Mouse (Mus musculus): ENCODE results near the gene Cntrl. TPM values are rescaled to one million over a fixed set of nuclear protein-coding genes. Genes with fewer than 3 reads are reported as not detected.

Cntrl gene
- polyA plus RNA-seq, 1 experiment from 2014 or later = 10.5 TPM

DNA sequence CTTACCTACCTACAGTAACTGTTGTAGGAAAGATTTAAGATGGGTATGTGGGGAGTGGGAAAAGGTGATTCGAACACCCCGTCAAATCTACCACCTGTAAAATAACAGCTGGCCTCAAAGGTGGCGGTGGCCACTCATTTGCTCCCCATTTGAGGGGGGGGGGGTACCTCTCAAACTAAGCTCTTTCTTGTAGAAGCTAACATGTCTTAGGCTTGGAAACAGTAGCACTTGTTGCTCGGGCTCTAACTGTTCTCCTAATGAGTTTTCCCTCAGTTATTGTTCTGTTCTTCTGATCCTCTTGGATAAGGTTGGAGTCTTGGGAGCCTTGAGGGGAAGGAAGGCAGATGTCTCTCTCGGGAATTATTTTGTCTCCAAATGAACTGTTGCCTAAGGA is 23.4 kb downstream of the Cntrl start:
- H3K4me2 ChIP-seq = peak overlapping the region; percentile 49
- no peak overlapping the region for H3K27ac ChIP-seq
- peak overlapping the region; percentile 38 for H3K4me3 ChIP-seq
- no peak overlapping the region for H3K9ac ChIP-seq
- no peaks in the 10 kb centered on the region for H3K9me3 ChIP-seq
- no peaks in the 10 kb centered on the region for H3K27me3 ChIP-seq (replicated peaks)
- ATAC-seq (replicated peaks) = no peak
- peaks cover 7% of the 10 kb centered on the region for H3K36me3 ChIP-seq (replicated peaks)
- WGBS = 4% methylated on average over 5 of the region's 5 CpGs
- H3K4me1 ChIP-seq = peaks cover 11% of the 10 kb centered on the region

DNA sequence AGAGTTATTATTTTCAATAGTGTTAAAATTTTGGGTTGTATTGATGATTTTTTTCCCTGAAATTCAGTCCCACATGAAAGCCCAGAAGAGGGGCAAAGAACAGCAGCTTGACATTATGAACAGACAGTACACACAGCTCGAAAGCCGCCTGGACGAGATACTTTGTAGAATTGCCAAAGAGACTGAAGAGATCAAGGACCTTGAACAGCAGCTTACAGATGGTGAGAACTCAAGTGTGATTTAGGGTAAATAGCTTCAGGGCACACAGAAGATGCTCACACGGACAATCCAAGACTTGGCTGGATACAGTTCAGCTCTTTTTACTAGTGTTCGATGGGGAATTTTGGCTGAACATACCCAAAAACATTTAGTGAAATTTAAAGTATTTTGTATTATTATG is 24.6 kb downstream of the Cntrl start:
- Histone ChIP-seq H3K36me3 (replicated peaks) (peaks cover 17% of the 10 kb centered on the region), H3K4me3 (no peak overlapping the region), H3K9me3 (no peaks in the 10 kb centered on the region), H3K9ac (no peak overlapping the region), H3K4me2 (no peak overlapping the region), H3K27ac (no peak overlapping the region), H3K27me3 (replicated peaks) (no peaks in the 10 kb centered on the region), H3K4me1 (peaks cover 11% of the 10 kb centered on the region)
- 77% methylated on average over 5 of the region's 5 CpGs for WGBS
- no peak for ATAC-seq (replicated peaks)

GRCm38 (mm10) chr2:35138576-35138975 is 29.3 kb downstream of the Cntrl start:
- Histone ChIP-seq H3K4me2 (no peak overlapping the region), H3K27me3 (replicated peaks) (no peaks in the 10 kb centered on the region), H3K4me3 (no peak overlapping the region), H3K4me1 (no peaks in the 10 kb centered on the region), H3K27ac (no peak overlapping the region), H3K9me3 (no peaks in the 10 kb centered on the region), H3K36me3 (replicated peaks) (peaks cover 27% of the 10 kb centered on the region), H3K9ac (no peak overlapping the region)
- 98% methylated on average over 1 of the region's 1 CpGs for WGBS
- no peak for ATAC-seq (replicated peaks)

DNA sequence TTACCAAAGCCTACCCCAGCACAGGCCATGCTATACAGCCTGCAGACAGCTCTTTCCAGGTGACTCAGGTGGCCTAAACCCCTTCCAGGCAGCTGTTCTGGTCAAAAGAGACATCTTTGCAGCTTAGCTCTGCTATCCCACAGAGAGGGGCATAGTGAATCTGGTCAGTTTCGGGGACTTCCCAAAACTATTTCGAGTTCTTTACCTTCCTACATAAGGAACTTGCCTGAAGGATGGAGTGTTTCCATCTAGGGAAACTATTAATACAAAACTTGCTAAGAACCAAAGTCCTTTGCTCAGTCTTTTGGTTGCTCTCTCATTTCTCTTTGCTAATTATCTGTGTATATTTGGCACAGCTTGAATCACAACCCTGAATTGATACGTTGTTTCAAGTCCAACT is 32.4 kb downstream of the Cntrl start:
- Histone ChIP-seq H3K4me1 (no peaks in the 10 kb centered on the region), H3K4me3 (no peak overlapping the region), H3K27ac (no peak overlapping the region), H3K9ac (no peak overlapping the region), H3K9me3 (no peaks in the 10 kb centered on the region), H3K4me2 (no peak overlapping the region), H3K36me3 (replicated peaks) (peaks cover 42% of the 10 kb centered on the region), H3K27me3 (replicated peaks) (no peaks in the 10 kb centered on the region)
- ATAC-seq (replicated peaks) = no peak
- 94% methylated on average over 3 of the region's 3 CpGs for WGBS

GRCm38 (mm10) chr2:35148806-35149205 is 39.5 kb downstream of the Cntrl start:
- H3K27ac ChIP-seq = no peak overlapping the region
- H3K36me3 ChIP-seq (replicated peaks) = peaks cover 50% of the 10 kb centered on the region
- 95% methylated on average over 10 of the region's 10 CpGs for WGBS
- H3K4me3 ChIP-seq = no peak overlapping the region
- no peaks in the 10 kb centered on the region for H3K9me3 ChIP-seq
- no peak overlapping the region for H3K4me2 ChIP-seq
- no peak for ATAC-seq (replicated peaks)
- no peak overlapping the region for H3K9ac ChIP-seq
- no peaks in the 10 kb centered on the region for H3K27me3 ChIP-seq (replicated peaks)
- no peaks in the 10 kb centered on the region for H3K4me1 ChIP-seq

- H3K4me1 ChIP-seq = no peaks in the 10 kb centered on the region
- no peaks in the 10 kb centered on the region for H3K27me3 ChIP-seq (replicated peaks)
- no peak overlapping the region for H3K9ac ChIP-seq
- no peak overlapping the region for H3K4me3 ChIP-seq
- no peak overlapping the region for H3K4me2 ChIP-seq
- no peaks in the 10 kb centered on the region for H3K9me3 ChIP-seq
- peaks cover 51% of the 10 kb centered on the region for H3K36me3 ChIP-seq (replicated peaks)
- H3K27ac ChIP-seq = no peak overlapping the region
- WGBS = 94% methylated on average over 13 of the region's 13 CpGs
- no peak for ATAC-seq (replicated peaks)
Measured at GRCm38 (mm10) chr2:35151303-35151882, 42.1 kb downstream of the Cntrl start.

- Histone ChIP-seq H3K4me3 (no peak overlapping the region), H3K9me3 (no peaks in the 10 kb centered on the region), H3K27ac (no peak overlapping the region), H3K9ac (no peak overlapping the region), H3K4me1 (no peaks in the 10 kb centered on the region), H3K36me3 (replicated peaks) (peaks cover 44% of the 10 kb centered on the region), H3K27me3 (replicated peaks) (no peaks in the 10 kb centered on the region), H3K4me2 (no peak overlapping the region)
- ATAC-seq (replicated peaks) = no peak
- WGBS = 89% methylated on average over 6 of the region's 6 CpGs
Measured at GRCm38 (mm10) chr2:35153179-35153578, 43.9 kb downstream of the Cntrl start.

- H3K36me3 ChIP-seq (replicated peaks) = peaks cover 44% of the 10 kb centered on the region; the same call in 1 of the 2 replicates
- no peaks in the 10 kb centered on the region for H3K9me3 ChIP-seq
- 91% methylated on average over 8 of the region's 8 CpGs for WGBS
- no peak overlapping the region for H3K4me2 ChIP-seq
- no peak overlapping the region for H3K4me3 ChIP-seq
- no peak for ATAC-seq (replicated peaks)
- H3K9ac ChIP-seq = no peak overlapping the region
- H3K27me3 ChIP-seq (replicated peaks) = no peaks in the 10 kb centered on the region
- H3K4me1 ChIP-seq = no peaks in the 10 kb centered on the region
- H3K27ac ChIP-seq = no peak overlapping the region
Measured at GRCm38 (mm10) chr2:35153844-35154554, 44.7 kb downstream of the Cntrl start.

- Histone ChIP-seq H3K27me3 (replicated peaks) (no peaks in the 10 kb centered on the region), H3K27ac (no peak overlapping the region), H3K4me1 (no peaks in the 10 kb centered on the region), H3K4me3 (no peak overlapping the region), H3K9me3 (no peaks in the 10 kb centered on the region), H3K9ac (no peak overlapping the region), H3K36me3 (replicated peaks) (peaks cover 23% of the 10 kb centered on the region; the same call in 1 of the 2 replicates), H3K4me2 (no peak overlapping the region)
- no peak for ATAC-seq (replicated peaks)
- WGBS = 92% methylated on average over 2 of the region's 2 CpGs
Measured at GRCm38 (mm10) chr2:35156985-35157384, 47.7 kb downstream of the Cntrl start.

DNA sequence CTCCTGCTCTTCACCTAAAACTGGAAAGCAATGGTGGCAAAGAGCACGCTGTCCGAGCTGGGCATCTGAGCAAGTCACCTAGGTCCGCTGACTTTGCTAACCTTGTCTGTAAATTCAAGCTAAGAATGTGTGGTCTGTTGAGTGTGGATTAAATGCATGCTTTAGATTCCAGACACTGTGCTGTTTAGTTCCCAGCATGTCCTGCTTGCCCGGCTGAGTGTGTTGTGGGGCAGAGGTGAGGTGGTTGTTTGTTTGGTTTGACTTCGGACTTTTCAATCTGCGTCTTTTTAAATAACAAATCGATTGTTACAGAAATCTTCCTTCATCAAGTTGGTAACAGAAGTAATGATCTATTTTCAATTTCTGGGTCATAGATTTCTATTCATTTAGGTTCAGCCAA is 48.5 kb downstream of the Cntrl start:
- no peaks in the 10 kb centered on the region for H3K4me1 ChIP-seq
- H3K9me3 ChIP-seq = no peaks in the 10 kb centered on the region
- H3K36me3 ChIP-seq (replicated peaks) = peaks cover 22% of the 10 kb centered on the region; the same call in 1 of the 2 replicates
- H3K9ac ChIP-seq = no peak overlapping the region
- WGBS = 86% methylated on average over 7 of the region's 7 CpGs
- no peaks in the 10 kb centered on the region for H3K27me3 ChIP-seq (replicated peaks)
- no peak overlapping the region for H3K4me3 ChIP-seq
- H3K4me2 ChIP-seq = no peak overlapping the region
- H3K27ac ChIP-seq = no peak overlapping the region
- no peak for ATAC-seq (replicated peaks)

DNA sequence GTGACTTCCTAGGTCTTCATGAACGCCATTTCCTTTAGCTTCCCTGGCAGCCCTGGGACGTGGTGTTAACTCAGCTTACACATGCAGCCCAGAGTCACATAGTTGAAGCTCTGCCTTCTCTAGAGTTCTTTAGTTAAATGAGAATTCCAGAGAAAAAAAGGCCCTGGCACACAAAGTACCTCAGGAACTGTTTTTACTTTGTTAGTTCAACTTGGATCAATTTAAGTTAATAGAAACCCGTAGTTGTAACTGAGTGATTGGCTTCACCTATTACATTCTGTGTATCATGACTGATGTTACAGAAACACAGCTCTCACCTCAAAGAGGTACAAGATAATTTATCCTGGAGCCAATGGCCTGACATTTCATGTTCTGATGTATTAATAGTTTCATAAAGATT is 49.1 kb downstream of the Cntrl start:
- WGBS = 90% methylated on average over 3 of the region's 3 CpGs
- H3K4me3 ChIP-seq = no peak overlapping the region
- no peaks in the 10 kb centered on the region for H3K9me3 ChIP-seq
- H3K27ac ChIP-seq = no peak overlapping the region
- no peaks in the 10 kb centered on the region for H3K4me1 ChIP-seq
- no peak overlapping the region for H3K9ac ChIP-seq
- H3K4me2 ChIP-seq = no peak overlapping the region
- ATAC-seq (replicated peaks) = no peak
- H3K27me3 ChIP-seq (replicated peaks) = no peaks in the 10 kb centered on the region
- peaks cover 25% of the 10 kb centered on the region; the same call in 1 of the 2 replicates for H3K36me3 ChIP-seq (replicated peaks)

GRCm38 (mm10) chr2:35160206-35160605 is 50.9 kb downstream of the Cntrl start:
- Histone ChIP-seq H3K4me2 (no peak overlapping the region), H3K27me3 (replicated peaks) (no peaks in the 10 kb centered on the region), H3K9me3 (no peaks in the 10 kb centered on the region), H3K27ac (no peak overlapping the region), H3K9ac (no peak overlapping the region), H3K36me3 (replicated peaks) (peaks cover 21% of the 10 kb centered on the region; the same call in 1 of the 2 replicates), H3K4me1 (no peaks in the 10 kb centered on the region), H3K4me3 (no peak overlapping the region)
- no peak for ATAC-seq (replicated peaks)
- WGBS = 72% methylated on average over 5 of the region's 5 CpGs
